Mouse (Mus musculus): ENCODE data around the gene A230072I06Rik.

GRCm38 (mm10) chr8:12327187-12327586 lies 48.6 kb downstream of the A230072I06Rik start:
- TF ChIP-seq MAX (IDR thresholded peaks at IDR 0.05) (no peak), CTCF (IDR thresholded peaks at IDR 0.05; ENCODE audit: control insufficient read depth, insufficient read depth, insufficient read length) (no peak), CEBPB (IDR thresholded peaks at IDR 0.05; ENCODE audit: low read depth) (no peak), USF1 (IDR thresholded peaks at IDR 0.05; ENCODE audit: low read depth) (no peak)

All from C2C12 (cell line).